Mouse (Mus musculus) kidney, embryonic 16.5 days (tissue): ENCODE measurements at regions not wholly inside any gene's neighbourhood (a gene's known extent, or its start where the extent isn't known, plus 50 kb on each side); places are given as distances from the start of the nearest gene placed in this dataset.

ENCODE experiments used
- ATAC-seq: fragments of 200-750 bp; cut with Nextera tagmentation; 2 replicates; pipeline ENCODE4 v1.8.0; 2017; ENCODE audit warnings: moderate TSS enrichment; ENCODE audit not compliant: low FRiP score, low TSS enrichment
- H3K27ac ChIP-seq: fragments of 300-500 bp; sonication (generic); 2 replicates; pipeline ENCODE4 v1.5.1; 2014; ENCODE audit warnings: low read length
- H3K27me3 ChIP-seq: fragments of 300-500 bp; sonication (generic); 2 replicates; pipeline ENCODE4 v1.6.1; 2014; ENCODE audit warnings: low read length, control low read depth, mixed read lengths; ENCODE audit not compliant: insufficient read depth
- H3K36me3 ChIP-seq: fragments of 300-500 bp; sonication (generic); 2 replicates; pipeline ENCODE4 v1.6.1; 2014; ENCODE audit warnings: low read length, control low read depth, mixed read lengths; ENCODE audit not compliant: insufficient read depth
- H3K4me1 ChIP-seq: fragments of 300-500 bp; sonication (generic); 2 replicates; pipeline ENCODE4 v1.6.1; 2014; ENCODE audit warnings: low read length, control low read depth, mixed read lengths; ENCODE audit not compliant: insufficient read depth
- H3K4me2 ChIP-seq: fragments of 300-500 bp; sonication (generic); replicated peaks from 2 replicates; pipeline ENCODE4 v1.6.1; 2014; ENCODE audit warnings: low read depth, low read length
- H3K4me3 ChIP-seq: fragments of 300-500 bp; sonication (generic); 2 replicates; pipeline ENCODE4 v1.5.1; 2014; ENCODE audit warnings: mild to moderate bottlenecking, low read length
- H3K9ac ChIP-seq: fragments of 300-500 bp; sonication (generic); replicated peaks from 2 replicates; pipeline ENCODE4 v1.6.1; 2014; ENCODE audit warnings: low read length
- H3K9me3 ChIP-seq: fragments of 300-500 bp; sonication (generic); 2 replicates; pipeline ENCODE4 v1.6.1; 2016; ENCODE audit warnings: low read length, control low read depth
- WGBS: fragments of 180-500 bp; shearing (Covaris S2); extraction: QIAGEN DNeasy Blood & Tissue Kit; methylation state at CpG from one replicate; pipeline ENCODE4 v1.1.7; 2014; 5-methylcytosine and 5-hydroxymethylcytosine counted together

- Histone ChIP-seq H3K27ac (no peak overlapping the region), H3K9ac (no peak overlapping the region), H3K9me3 (no peaks in the 10 kb centered on the region), H3K4me2 (no peak overlapping the region), H3K4me1 (peaks cover 11% of the 10 kb centered on the region), H3K27me3 (no peaks in the 10 kb centered on the region), H3K36me3 (no peaks in the 10 kb centered on the region), H3K4me3 (no peak overlapping the region)
- 0 out of 2 replicates have a peak, but pooled peaks have one; percentile 26 for ATAC-seq
- 63% methylated on average over 6 of the region's 6 CpGs for WGBS
Measured at GRCm38 (mm10) chr6:126481257-126481656, 54.0 kb downstream of the Kcna5 start.

- Histone ChIP-seq H3K9me3 (no peaks in the 10 kb centered on the region), H3K4me2 (no peak overlapping the region), H3K27me3 (no peaks in the 10 kb centered on the region), H3K27ac (no peak overlapping the region), H3K36me3 (no peaks in the 10 kb centered on the region), H3K4me3 (no peak overlapping the region), H3K4me1 (peaks cover 11% of the 10 kb centered on the region), H3K9ac (no peak overlapping the region)
- ATAC-seq, result no peak
- WGBS, result 29% methylated on average over 2 of the region's 2 CpGs
Measured at GRCm38 (mm10) chr6:126477506-126477905, 57.7 kb downstream of the Kcna5 start.

GRCm38 (mm10) chr6:126476758-126477157 is 58.5 kb downstream of the Kcna5 start:
- no peak overlapping the region for H3K27ac ChIP-seq
- no peak overlapping the region for H3K4me2 ChIP-seq
- H3K4me3 ChIP-seq, result no peak overlapping the region
- H3K9me3 ChIP-seq, result peaks cover 2% of the 10 kb centered on the region; the same call in 1 of the 2 replicates
- no peak overlapping the region for H3K9ac ChIP-seq
- 56% methylated on average over 1 of the region's 1 CpGs for WGBS
- 0 out of 2 replicates have a peak, but pooled peaks cover 2% of the 10 kb centered on the region for H3K36me3 ChIP-seq
- ATAC-seq, result peak; percentile 53; the same call in 1 of the 2 replicates
- H3K27me3 ChIP-seq, result no peaks in the 10 kb centered on the region
- H3K4me1 ChIP-seq, result peaks cover 11% of the 10 kb centered on the region

GRCm38 (mm10) chr6:126475555-126475954 is 59.7 kb downstream of the Kcna5 start:
- H3K9me3 ChIP-seq, result peaks cover 3% of the 10 kb centered on the region; the same call in 1 of the 2 replicates
- no peak for ATAC-seq

GRCm38 (mm10) chr6:126453751-126454150 is 81.5 kb downstream of the Kcna5 start:
- Histone ChIP-seq H3K4me3 (no peak overlapping the region), H3K4me1 (no peaks in the 10 kb centered on the region), H3K36me3 (no peaks in the 10 kb centered on the region), H3K9ac (no peak overlapping the region), H3K27ac (no peak overlapping the region), H3K27me3 (no peaks in the 10 kb centered on the region), H3K4me2 (no peak overlapping the region), H3K9me3 (no peaks in the 10 kb centered on the region)
- WGBS, result 64% methylated on average over 1 of the region's 1 CpGs
- ATAC-seq, result no peak

More at GRCm38 (mm10) chr6:126475555-126475954, 59.7 kb downstream of the Kcna5 start:
- peaks cover 17% of the 10 kb centered on the region for H3K4me1 ChIP-seq
- WGBS, result 80% methylated on average over 8 of the region's 8 CpGs
- H3K27ac ChIP-seq, result no peak overlapping the region
- no peaks in the 10 kb centered on the region for H3K27me3 ChIP-seq
- no peak overlapping the region for H3K4me2 ChIP-seq
- no peak overlapping the region for H3K4me3 ChIP-seq
- H3K36me3 ChIP-seq, result 0 out of 2 replicates have a peak, but pooled peaks cover 3% of the 10 kb centered on the region
- H3K9ac ChIP-seq, result no peak overlapping the region

- Histone ChIP-seq H3K4me2 (no peak overlapping the region), H3K4me3 (no peak overlapping the region), H3K9ac (no peak overlapping the region), H3K4me1 (no peaks in the 10 kb centered on the region), H3K9me3 (no peaks in the 10 kb centered on the region), H3K27me3 (no peaks in the 10 kb centered on the region), H3K36me3 (no peaks in the 10 kb centered on the region), H3K27ac (no peak overlapping the region)
- no peak for ATAC-seq
- 41% methylated on average over 3 of the region's 3 CpGs for WGBS
Measured at GRCm38 (mm10) chr6:126445519-126445918, 89.7 kb downstream of the Kcna5 start.

- Histone ChIP-seq H3K36me3 (no peaks in the 10 kb centered on the region), H3K4me2 (no peak overlapping the region), H3K27ac (no peak overlapping the region), H3K9ac (no peak overlapping the region), H3K4me3 (no peak overlapping the region), H3K9me3 (no peaks in the 10 kb centered on the region), H3K27me3 (no peaks in the 10 kb centered on the region), H3K4me1 (no peaks in the 10 kb centered on the region)
- WGBS, result 69% methylated on average over 1 of the region's 1 CpGs
- no peak for ATAC-seq
Measured at GRCm38 (mm10) chr6:126440254-126440653, 95.0 kb downstream of the Kcna5 start.

GRCm38 (mm10) chr6:126437976-126438736 is 97.1 kb downstream of the Kcna5 start:
- 68% methylated on average over 1 of the region's 1 CpGs for WGBS
- Histone ChIP-seq H3K4me2 (no peak overlapping the region), H3K27me3 (no peaks in the 10 kb centered on the region), H3K4me3 (no peak overlapping the region), H3K9ac (no peak overlapping the region), H3K9me3 (no peaks in the 10 kb centered on the region), H3K36me3 (no peaks in the 10 kb centered on the region), H3K4me1 (no peaks in the 10 kb centered on the region), H3K27ac (no peak overlapping the region)
- no peak for ATAC-seq

- H3K4me3 ChIP-seq, result no peak overlapping the region
- H3K4me1 ChIP-seq, result no peaks in the 10 kb centered on the region
- no peak for ATAC-seq
- no peaks in the 10 kb centered on the region for H3K27me3 ChIP-seq
- no peaks in the 10 kb centered on the region for H3K9me3 ChIP-seq
- no peak overlapping the region for H3K4me2 ChIP-seq
- H3K9ac ChIP-seq, result no peak overlapping the region
- no peaks in the 10 kb centered on the region for H3K36me3 ChIP-seq
- no peak overlapping the region for H3K27ac ChIP-seq
Measured at GRCm38 (mm10) chr6:126427208-126427607, 108.0 kb downstream of the Kcna5 start.

- 19% methylated on average over 3 of the region's 3 CpGs for WGBS
- no peak overlapping the region for H3K4me2 ChIP-seq
- no peak for ATAC-seq
Measured at GRCm38 (mm10) chr6:126405736-126406135, 129.5 kb downstream of the Kcna5 start.

More at GRCm38 (mm10) chr6:126405736-126406135, 129.5 kb downstream of the Kcna5 start:
- no peak overlapping the region for H3K27ac ChIP-seq
- H3K4me3 ChIP-seq, result no peak overlapping the region
- H3K9ac ChIP-seq, result no peak overlapping the region
- peaks cover 27% of the 10 kb centered on the region for H3K4me1 ChIP-seq
- no peaks in the 10 kb centered on the region for H3K27me3 ChIP-seq
- no peaks in the 10 kb centered on the region for H3K36me3 ChIP-seq
- H3K9me3 ChIP-seq, result no peaks in the 10 kb centered on the region
